Mouse (Mus musculus): ENCODE measurements around the gene Gm17949. TPM values are rescaled to one million over a fixed set of nuclear protein-coding genes. Genes with fewer than 3 reads are reported as not detected.
A peak's percentile ranks its signal among the peaks of the same experiment; 100 is the strongest.

Gene Gm17949
- 0.16 TPM in 1 of 2 replicates, not detected in the other for polyA plus RNA-seq (2014; fragmentation: Nextera tagmentation; extraction: Ambion mirVana)

GRCm38 (mm10) chr17:57011236-57012141, at the start of gene Gm17949, which contains the start of gene Gtf2f1:
Gene Gm17949 (plus strand): TSS chr17:57011469.
Gene Gtf2f1 (minus strand): TSS chr17:57011288.
- TF ChIP-seq CTCF (IDR thresholded peaks at IDR 0.05; ENCODE audit: low read depth): no peak

GRCm38 (mm10) chr17:56961880-56962279, 49.4 kb upstream of the Gm17949 start:
- WGBS: 86% methylated on average over 4 of the region's 4 CpGs
- Histone ChIP-seq H3K36me3 (ENCODE audit: insufficient read depth) (no peaks in the 10 kb centered on the region), H3K4me1 (ENCODE audit: insufficient read depth) (no peaks in the 10 kb centered on the region), H3K27ac (ENCODE audit: low read depth) (no peak overlapping the region), H3K4me3 (ENCODE audit: low read depth, low read length) (no peak overlapping the region), H3K4me2 (no peak overlapping the region), H3K9ac (no peak overlapping the region), H3K9me3 (ENCODE audit: low read depth, low read length) (no peaks in the 10 kb centered on the region), H3K27me3 (ENCODE audit: insufficient read depth, low read length) (no peaks in the 10 kb centered on the region)
- TF ChIP-seq CTCF (IDR thresholded peaks at IDR 0.05; ENCODE audit: low read depth): peak; percentile 21; the same call in 1 of the 2 replicates
- no peak for ATAC-seq (ENCODE audit: insufficient read depth)
- DNase-seq: no peak

More at GRCm38 (mm10) chr17:57011236-57012141, at the start of gene Gm17949, which contains the start of gene Gtf2f1:
- ATAC-seq (ENCODE audit: insufficient read depth): peak; percentile 90
- peak within 1 kb of the TSS; percentile 80 for H3K9ac ChIP-seq
- H3K4me2 ChIP-seq: peak within 1 kb of the TSS; percentile 91
- H3K4me1 ChIP-seq (ENCODE audit: insufficient read depth): no peaks in the 10 kb centered on the region; the same call in 1 of the 2 replicates
- peak within 1 kb of the TSS; percentile 92 for H3K27ac ChIP-seq (ENCODE audit: low read depth)
- peak; percentile 100 for DNase-seq
- no peaks in the 10 kb centered on the region for H3K9me3 ChIP-seq (ENCODE audit: low read depth, low read length)
- 1% methylated on average over 51 of the region's 51 CpGs for WGBS
- peaks cover 32% of the 10 kb centered on the region for H3K36me3 ChIP-seq (ENCODE audit: insufficient read depth)
- peak within 1 kb of the TSS; percentile 85 for H3K4me3 ChIP-seq (ENCODE audit: low read depth, low read length)
- no peaks in the 10 kb centered on the region for H3K27me3 ChIP-seq (ENCODE audit: insufficient read depth, low read length)

DNA sequence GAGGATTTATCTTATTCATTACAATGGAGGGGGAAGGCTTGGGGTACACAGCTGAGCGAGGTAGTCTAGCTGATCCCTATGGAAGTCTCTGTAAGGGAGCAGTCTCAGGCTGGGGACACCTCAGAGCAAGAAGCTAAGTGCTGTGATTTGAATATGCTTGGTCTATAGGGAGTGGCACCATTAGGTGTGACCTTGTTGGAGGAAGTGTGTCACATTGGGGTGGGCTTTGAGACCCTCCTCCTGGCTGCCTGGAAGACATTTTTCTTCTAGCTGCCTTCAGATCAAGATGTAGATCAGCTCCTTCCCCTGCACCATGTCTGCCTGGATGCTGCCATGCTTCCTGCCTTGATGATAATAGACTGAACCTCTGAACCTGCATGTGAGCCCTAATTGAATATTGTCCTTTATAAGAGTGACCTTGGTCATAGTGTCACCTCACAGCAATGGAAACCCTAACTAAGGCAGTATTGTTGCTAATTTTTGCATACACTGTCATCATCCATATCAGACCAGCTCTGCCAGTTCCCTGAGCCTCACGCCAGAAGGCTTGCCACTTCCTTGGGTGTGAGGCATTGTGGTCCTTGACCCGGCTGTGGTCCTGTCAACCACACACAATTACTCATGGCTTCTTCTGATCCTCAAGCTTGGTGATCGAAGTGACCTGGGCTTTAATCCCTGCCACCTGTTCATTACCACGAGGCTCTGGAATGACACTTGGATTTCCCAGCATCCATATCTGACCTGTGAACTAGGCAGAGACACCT, 48.4 kb upstream of the Gm17949 start:
- no peak overlapping the region for H3K4me3 ChIP-seq (ENCODE audit: low read depth, low read length)
- ATAC-seq (ENCODE audit: insufficient read depth) (no peak), DNase-seq (no peak)
- no peaks in the 10 kb centered on the region for H3K4me1 ChIP-seq (ENCODE audit: insufficient read depth)
- no peaks in the 10 kb centered on the region for H3K36me3 ChIP-seq (ENCODE audit: insufficient read depth)
- H3K4me2 ChIP-seq: no peak overlapping the region
- H3K27ac ChIP-seq (ENCODE audit: low read depth): no peak overlapping the region
- H3K27me3 ChIP-seq (ENCODE audit: insufficient read depth, low read length): no peaks in the 10 kb centered on the region
- TF ChIP-seq CTCF (IDR thresholded peaks at IDR 0.05; ENCODE audit: low read depth): no peak
- no peaks in the 10 kb centered on the region for H3K9me3 ChIP-seq (ENCODE audit: low read depth, low read length)
- no peak overlapping the region for H3K9ac ChIP-seq
- WGBS: 62% methylated on average over 5 of the region's 5 CpGs

DNA sequence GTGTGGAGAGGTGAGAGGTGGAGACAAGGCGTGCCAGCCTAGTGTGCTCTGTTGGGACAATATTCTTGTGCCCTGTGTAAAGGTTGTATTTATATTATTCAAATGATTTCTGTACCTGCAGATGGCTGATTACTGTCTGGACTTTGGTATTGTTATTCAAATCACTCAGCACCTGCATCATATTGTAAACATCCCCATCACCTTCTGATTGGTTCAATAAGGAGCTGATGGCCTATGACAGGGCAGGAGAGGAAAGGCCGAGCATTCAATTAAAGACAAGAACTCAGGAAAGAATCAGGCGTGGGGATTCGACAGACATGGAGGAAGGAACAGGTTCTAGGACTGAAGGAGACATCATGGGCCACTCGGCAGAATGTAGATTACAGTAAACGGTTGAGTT, 47.6 kb upstream of the Gm17949 start:
- H3K4me1 ChIP-seq (ENCODE audit: insufficient read depth): no peaks in the 10 kb centered on the region
- no peaks in the 10 kb centered on the region for H3K27me3 ChIP-seq (ENCODE audit: insufficient read depth, low read length)
- no peaks in the 10 kb centered on the region for H3K36me3 ChIP-seq (ENCODE audit: insufficient read depth)
- no peak overlapping the region for H3K27ac ChIP-seq (ENCODE audit: low read depth)
- H3K4me2 ChIP-seq: no peak overlapping the region
- no peak for TF ChIP-seq CTCF (IDR thresholded peaks at IDR 0.05; ENCODE audit: low read depth)
- no peaks in the 10 kb centered on the region for H3K9me3 ChIP-seq (ENCODE audit: low read depth, low read length)
- WGBS: 67% methylated on average over 6 of the region's 6 CpGs
- H3K4me3 ChIP-seq (ENCODE audit: low read depth, low read length): no peak overlapping the region
- ATAC-seq (ENCODE audit: insufficient read depth): no peak
- no peak overlapping the region for H3K9ac ChIP-seq
- DNase-seq: no peak

DNA sequence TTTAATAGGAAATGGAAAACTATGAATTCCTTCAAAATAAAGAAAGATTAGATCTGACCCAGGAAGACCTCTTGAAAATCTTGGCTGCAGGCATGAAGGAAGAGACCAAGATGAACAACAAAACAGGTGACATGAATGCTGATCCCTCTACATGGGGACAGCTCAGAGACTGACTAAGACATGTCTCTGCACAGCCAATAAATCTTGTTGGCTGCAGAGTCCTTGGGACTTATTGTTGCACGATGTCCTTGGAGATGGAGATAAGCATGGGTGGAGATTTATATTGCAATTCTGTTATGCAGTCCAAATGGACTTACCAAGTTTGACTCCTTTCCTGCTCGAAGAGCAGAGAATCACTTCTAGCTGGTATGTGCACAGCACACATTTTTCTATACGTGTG, 41.9 kb upstream of the Gm17949 start:
- no peak for ATAC-seq (ENCODE audit: insufficient read depth)

DNA sequence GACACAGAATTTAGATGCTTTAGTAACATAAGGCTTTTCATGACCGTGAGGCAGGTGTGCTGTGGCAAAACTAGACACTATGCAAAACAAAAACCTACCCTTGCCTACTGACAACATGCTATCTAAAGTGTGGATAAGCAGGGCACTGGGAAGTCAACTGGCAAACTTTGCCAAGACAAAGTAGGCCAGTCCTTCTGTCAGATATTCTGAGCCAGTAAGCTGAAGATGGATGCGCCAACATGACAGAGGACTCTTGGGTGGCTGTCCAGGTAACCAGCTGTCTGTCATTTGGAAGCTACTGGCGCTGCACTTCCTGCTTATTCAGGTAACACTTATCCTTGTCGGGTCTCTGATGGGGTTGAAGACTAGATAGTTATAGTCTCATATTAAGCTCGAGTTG, 41.2 kb upstream of the Gm17949 start:
- no peak for DNase-seq
- H3K27ac ChIP-seq (ENCODE audit: low read depth): no peak overlapping the region
- no peak overlapping the region for H3K4me2 ChIP-seq
- 57% methylated on average over 5 of the region's 5 CpGs for WGBS
- no peak overlapping the region for H3K9ac ChIP-seq
- H3K4me1 ChIP-seq (ENCODE audit: insufficient read depth): no peaks in the 10 kb centered on the region
- no peaks in the 10 kb centered on the region for H3K9me3 ChIP-seq (ENCODE audit: low read depth, low read length)
- no peak for ATAC-seq (ENCODE audit: insufficient read depth)
- no peaks in the 10 kb centered on the region for H3K36me3 ChIP-seq (ENCODE audit: insufficient read depth)
- TF ChIP-seq CTCF (IDR thresholded peaks at IDR 0.05; ENCODE audit: low read depth): no peak
- no peak overlapping the region for H3K4me3 ChIP-seq (ENCODE audit: low read depth, low read length)
- H3K27me3 ChIP-seq (ENCODE audit: insufficient read depth, low read length): no peaks in the 10 kb centered on the region

More for the DNA sequence above, 41.9 kb upstream of the Gm17949 start:
- no peaks in the 10 kb centered on the region for H3K9me3 ChIP-seq (ENCODE audit: low read depth, low read length)
- H3K4me3 ChIP-seq (ENCODE audit: low read depth, low read length): no peak overlapping the region
- no peak for DNase-seq
- no peaks in the 10 kb centered on the region for H3K4me1 ChIP-seq (ENCODE audit: insufficient read depth)
- H3K9ac ChIP-seq: no peak overlapping the region
- no peak overlapping the region for H3K27ac ChIP-seq (ENCODE audit: low read depth)
- no peak for TF ChIP-seq CTCF (IDR thresholded peaks at IDR 0.05; ENCODE audit: low read depth)
- no peaks in the 10 kb centered on the region for H3K27me3 ChIP-seq (ENCODE audit: insufficient read depth, low read length)
- H3K4me2 ChIP-seq: no peak overlapping the region
- 43% methylated on average over 3 of the region's 3 CpGs for WGBS
- H3K36me3 ChIP-seq (ENCODE audit: insufficient read depth): no peaks in the 10 kb centered on the region

All from lung, embryonic 14.5 days (tissue).